Mouse (Mus musculus) megakaryocyte, embryonic 14.5 days (primary cell): Measurements from ENCODE around the gene Apoa4. TPM values are rescaled to one million over a fixed set of nuclear protein-coding genes. Genes with fewer than 3 reads are reported as not detected.
A peak's percentile ranks its signal among the peaks of the same experiment; 100 is the strongest.

Experiments
- H3K27me3 ChIP-seq: replicated peaks from 2 replicates; pipeline ENCODE3; 2012; ENCODE audit warnings: inconsistent platforms
- H3K36me3 ChIP-seq: replicated peaks from 2 replicates; pipeline ENCODE3; 2012; ENCODE audit warnings: low read length, inconsistent platforms, mixed read lengths
- H3K4me1 ChIP-seq: 2 replicates; pipeline ENCODE4 v1.6.1; 2012; ENCODE audit warnings: inconsistent platforms
- H3K4me3 ChIP-seq: replicated peaks from 2 replicates; pipeline ENCODE3; 2012; ENCODE audit warnings: moderate library complexity, mild to moderate bottlenecking, inconsistent platforms
- H3K9me3 ChIP-seq: 2 replicates; pipeline ENCODE4 v1.6.1; 2012; ENCODE audit warnings: inconsistent platforms
- FLI1 ChIP-seq: IDR thresholded peaks from 2 replicates; pipeline ENCODE4 v1.6.1; 2012; ENCODE audit warnings: low read length, inconsistent platforms, mixed read lengths
- GATA1 ChIP-seq: IDR thresholded peaks from 3 replicates; pipeline ENCODE4 v1.6.1; 2012; ENCODE audit warnings: mixed read lengths, low read length, inconsistent platforms, borderline replicate concordance
- polyA plus RNA-seq: library from polyadenylated mRNA; stranded (reverse); fragments of >175 nt; gene quantifications from 2 replicates; pipeline ENCODE4 v1.2.3, GENCODE M21; 2012; ENCODE audit warnings: low replicate concordance; ENCODE audit not compliant: insufficient read depth

Apoa4 gene
- polyA plus RNA-seq, 1 experiment = not detected

DNA sequence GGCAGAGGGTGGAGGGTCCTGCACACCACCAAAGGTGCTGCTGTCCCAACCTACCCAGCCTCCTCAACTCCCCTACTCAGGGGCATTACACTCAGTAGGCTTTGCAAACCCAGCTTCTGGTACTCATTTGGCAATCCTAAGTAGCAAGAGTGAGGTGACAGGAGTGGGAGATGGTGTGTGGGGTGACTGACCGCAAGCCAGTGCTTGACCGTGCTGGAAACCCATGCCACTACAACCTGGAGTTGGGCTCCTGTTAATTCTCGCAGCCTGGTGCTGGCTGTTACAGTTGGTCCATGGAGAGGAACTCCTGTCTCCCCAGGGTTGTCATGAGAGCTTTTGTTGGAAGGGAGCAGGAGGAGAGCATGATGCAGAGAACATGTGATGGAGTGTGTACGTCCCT lies 30.3 kb downstream of the Apoa4 start:
- H3K36me3 ChIP-seq = peaks cover 15% of the 10 kb centered on the region
- peaks cover 68% of the 10 kb centered on the region for H3K4me1 ChIP-seq
- H3K27me3 ChIP-seq = peaks cover 33% of the 10 kb centered on the region
- no peak for TF ChIP-seq FLI1
- no peak for TF ChIP-seq GATA1
- H3K9me3 ChIP-seq = no peaks in the 10 kb centered on the region
- H3K4me3 ChIP-seq = no peak overlapping the region

DNA sequence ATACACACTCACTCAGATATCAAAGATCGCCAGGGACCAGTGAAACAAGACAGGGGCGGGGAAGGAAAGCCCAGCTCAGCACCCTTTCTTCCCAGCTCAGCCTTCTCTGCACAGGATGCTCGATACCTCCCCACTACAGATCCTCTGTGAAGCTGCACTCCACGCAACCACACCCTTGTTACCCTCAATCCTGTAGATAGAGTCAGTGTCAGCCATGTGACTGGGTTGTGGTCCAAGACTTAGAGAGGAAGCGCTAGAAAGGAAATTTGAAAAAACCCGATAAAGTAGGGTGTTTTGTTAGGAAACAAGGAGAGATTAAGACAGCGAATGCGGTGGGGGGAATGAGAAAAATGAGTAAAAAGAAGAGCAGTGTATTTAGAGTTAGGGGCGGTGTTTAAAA lies 31.6 kb downstream of the Apoa4 start:
- peaks cover 77% of the 10 kb centered on the region for H3K4me1 ChIP-seq
- peaks cover 28% of the 10 kb centered on the region for H3K36me3 ChIP-seq
- H3K4me3 ChIP-seq = peak overlapping the region; percentile 97
- H3K27me3 ChIP-seq = peaks cover 33% of the 10 kb centered on the region
- TF ChIP-seq FLI1 (no peak), GATA1 (no peak)
- no peaks in the 10 kb centered on the region for H3K9me3 ChIP-seq

DNA sequence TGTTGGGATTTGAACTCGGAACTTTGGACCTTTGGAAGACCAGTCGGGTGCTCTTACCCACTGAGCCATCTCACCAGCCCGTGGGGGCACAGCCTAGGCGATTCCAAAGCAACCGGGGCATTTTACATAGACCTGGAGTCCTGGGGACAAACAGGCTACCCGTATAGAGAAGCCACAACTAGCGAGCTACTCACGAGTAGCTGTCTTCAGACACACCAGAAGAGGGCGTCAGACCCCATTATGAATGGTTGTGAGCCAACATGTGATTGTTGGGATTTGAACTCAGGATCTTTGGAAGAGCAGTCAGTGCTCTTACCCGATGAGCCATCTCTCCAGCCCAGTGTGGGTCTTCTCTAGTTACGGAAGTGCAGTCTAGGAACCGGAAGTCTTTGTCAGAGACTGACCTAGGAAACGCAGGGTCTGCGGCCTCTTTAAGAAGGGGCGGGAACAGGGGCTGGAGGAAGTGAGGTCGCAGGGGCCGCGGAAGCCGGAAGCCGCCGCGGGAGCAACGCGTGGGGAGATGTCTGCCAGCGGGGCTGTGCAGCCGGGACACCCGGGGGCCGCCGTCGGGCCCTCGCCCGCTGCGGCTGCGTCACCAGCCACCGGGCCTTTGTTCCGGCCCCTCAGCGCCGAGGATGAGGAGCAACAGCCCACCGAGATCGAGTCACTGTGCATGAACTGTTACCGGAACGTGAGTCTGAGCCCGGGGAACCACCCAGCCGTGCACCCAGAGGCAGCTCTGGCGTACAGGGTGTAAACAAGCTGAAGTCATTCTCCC lies 32.4 kb downstream of the Apoa4 start, which contains the start of gene Zpr1:
Gene Zpr1, plus strand, starts transcription at position 388 of the 778 bp plus-strand sequence.
- Histone ChIP-seq H3K27me3 (peaks cover 26% of the 10 kb centered on the region), H3K4me3 (peak within 1 kb of the TSS; percentile 97), H3K9me3 (no peaks in the 10 kb centered on the region), H3K4me1 (peaks cover 69% of the 10 kb centered on the region), H3K36me3 (peaks cover 36% of the 10 kb centered on the region)
- TF ChIP-seq GATA1 (no peak), FLI1 (peak; percentile 90; the same call in 1 of the 2 replicates)

DNA sequence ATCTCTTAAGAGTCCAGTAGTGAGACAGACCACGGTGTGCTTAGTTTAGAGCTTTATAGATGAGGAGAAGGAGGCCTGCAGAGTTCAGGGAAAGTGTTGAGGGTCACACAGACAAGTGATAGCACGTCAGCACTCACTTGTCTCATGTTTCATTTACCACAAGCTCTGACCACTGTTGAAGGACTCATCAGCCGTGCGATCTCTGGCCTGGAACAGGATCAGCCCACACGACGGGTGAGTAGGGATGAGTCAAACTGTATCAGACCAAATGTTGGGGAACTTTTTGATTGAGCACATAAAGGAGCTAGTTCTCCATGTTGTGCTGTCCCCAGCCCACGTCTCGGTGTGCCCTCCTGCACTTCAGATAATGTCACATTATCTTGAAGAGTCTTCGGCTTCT lies 34.0 kb downstream of the Apoa4 start:
- H3K4me1 ChIP-seq = peaks cover 61% of the 10 kb centered on the region
- TF ChIP-seq FLI1 = no peak
- TF ChIP-seq GATA1 = no peak
- peaks cover 10% of the 10 kb centered on the region for H3K27me3 ChIP-seq
- H3K4me3 ChIP-seq = peak overlapping the region; percentile 72
- peaks cover 50% of the 10 kb centered on the region for H3K36me3 ChIP-seq
- H3K9me3 ChIP-seq = no peaks in the 10 kb centered on the region

DNA sequence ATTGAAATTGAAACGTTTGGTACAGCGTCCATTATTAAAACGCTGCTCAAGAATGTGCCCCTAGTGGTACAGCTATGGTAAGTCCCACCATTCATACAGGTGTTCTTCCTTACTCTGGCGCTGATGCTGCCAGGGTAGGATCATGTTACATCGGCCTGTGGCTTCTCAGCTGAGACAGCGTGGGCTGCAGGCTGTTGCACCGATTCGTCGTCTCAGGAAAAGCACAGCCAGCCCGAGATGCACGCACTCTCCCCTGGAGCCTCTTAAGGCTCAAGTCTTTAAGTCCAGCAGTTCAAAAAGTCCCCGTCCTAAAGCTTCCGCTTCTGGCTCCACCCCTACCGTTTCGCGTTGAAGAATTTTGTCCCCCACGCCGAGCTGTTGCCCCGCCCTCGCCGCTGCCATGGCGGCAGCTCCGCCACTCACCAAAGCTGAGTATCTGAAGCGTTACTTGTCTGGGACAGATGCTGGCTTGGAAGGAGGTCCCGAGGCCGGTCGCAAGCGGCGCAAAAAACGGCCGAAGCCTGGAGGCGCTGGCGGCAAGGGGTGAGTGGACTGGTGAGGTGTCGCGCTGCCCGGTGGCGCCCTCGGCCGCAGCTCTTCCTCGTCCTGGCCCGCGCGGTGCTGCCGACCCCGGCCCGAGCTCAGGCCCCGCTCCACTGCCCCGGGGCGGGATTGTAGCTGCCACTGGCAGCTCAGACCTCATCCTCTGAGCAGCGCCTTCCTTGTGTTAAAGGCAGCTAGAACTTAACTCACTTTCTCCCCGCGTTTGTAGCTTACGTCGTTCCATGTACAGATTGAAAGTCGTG lies 42.3 kb downstream of the Apoa4 start, which contains the start of gene Bud13:
Gene Bud13, plus strand, starts transcription at position 378 of the 806 bp plus-strand sequence.
- H3K27me3 ChIP-seq = no peaks in the 10 kb centered on the region
- peaks cover 63% of the 10 kb centered on the region for H3K36me3 ChIP-seq
- H3K4me1 ChIP-seq = peaks cover 37% of the 10 kb centered on the region
- TF ChIP-seq FLI1 = no peak
- no peak for TF ChIP-seq GATA1
- H3K4me3 ChIP-seq = peak within 1 kb of the TSS; percentile 99
- H3K9me3 ChIP-seq = no peaks in the 10 kb centered on the region

Other genes starting within 250 kb of the Apoa4 start
- 17.5 and 72.4 TPM in 2 replicates for gene Pafah1b2, start 228.0 kb upstream of the Apoa4 start, polyA plus RNA-seq
- 14.0 and 17.3 TPM in 2 replicates for gene Sik3, start 227.9 kb upstream of the Apoa4 start, polyA plus RNA-seq
- 1.4 and 1.8 TPM in 2 replicates for gene Apoa1, start 12.1 kb upstream of the Apoa4 start, polyA plus RNA-seq
- not detected in 2 replicates for gene Apoc3, start 5.1 kb upstream of the Apoa4 start, polyA plus RNA-seq
- not detected in 2 replicates for gene Apoa5, start 27.9 kb downstream of the Apoa4 start, polyA plus RNA-seq
- 4.3 and 19.8 TPM in 2 replicates for gene Zpr1, start 32.4 kb downstream of the Apoa4 start, polyA plus RNA-seq
- 4.0 and 8.1 TPM in 2 replicates for gene Bud13, start 42.3 kb downstream of the Apoa4 start, polyA plus RNA-seq
- gene 4931429L15Rik, start 79.3 kb downstream of the Apoa4 start, polyA plus RNA-seq = not detected in 2 replicates